Mouse (Mus musculus): Measurements from ENCODE around the gene D130043K22Rik. TPM values are rescaled to one million over a fixed set of nuclear protein-coding genes. Genes with fewer than 3 reads are reported as not detected.
A peak's percentile ranks its signal among the peaks of the same experiment; 100 is the strongest.

The D130043K22Rik gene
- 0.21 TPM in 1 of 2 replicates, not detected in the other for total RNA-seq (2015; ENCODE audit: low replicate concordance)
- 0.14 and 0.34 TPM in 2 replicates for total RNA-seq (2017; ENCODE audit: low replicate concordance)

GRCm38 (mm10) chr13:24844983-24845955 lies at the start of gene D130043K22Rik:
TSS of gene D130043K22Rik (plus strand) at chr13:24845135.
- peak; percentile 79 for ATAC-seq (replicated peaks; ENCODE audit: low FRiP score, poor library complexity, severe bottlenecking)

DNA sequence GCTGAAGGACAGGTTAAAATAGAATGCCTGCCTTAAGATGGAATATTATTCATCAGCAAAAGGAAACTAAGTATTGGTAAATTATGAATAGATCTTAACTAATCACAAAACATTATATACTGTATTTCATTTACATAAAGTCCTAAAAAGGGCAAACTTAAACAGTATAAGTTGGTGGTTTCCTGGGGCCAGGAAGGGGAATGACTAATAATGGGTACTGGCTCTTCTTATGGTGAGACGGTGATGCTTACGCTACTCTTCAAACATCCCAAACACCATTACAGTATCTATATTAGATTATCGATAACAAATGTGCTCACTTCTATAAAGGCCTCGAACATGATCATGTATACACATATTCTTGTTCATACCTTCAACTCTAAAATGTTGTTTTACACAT lies 46.2 kb upstream of the D130043K22Rik start:
- ATAC-seq (replicated peaks; ENCODE audit: low FRiP score, poor library complexity, severe bottlenecking) = no peak

GRCm38 (mm10) chr13:24799378-24799777 lies 45.6 kb upstream of the D130043K22Rik start:
- ATAC-seq (replicated peaks; ENCODE audit: low FRiP score, poor library complexity, severe bottlenecking) = no peak

- ATAC-seq (replicated peaks; ENCODE audit: low FRiP score, poor library complexity, severe bottlenecking) = peak; percentile 54
These were observed 44.8 kb upstream of the D130043K22Rik start for GRCm38 (mm10) chr13:24799925-24800673.

- ATAC-seq (replicated peaks; ENCODE audit: low FRiP score, poor library complexity, severe bottlenecking) = peak; percentile 86
These were observed 44.1 kb upstream of the D130043K22Rik start for GRCm38 (mm10) chr13:24800674-24801307.

DNA sequence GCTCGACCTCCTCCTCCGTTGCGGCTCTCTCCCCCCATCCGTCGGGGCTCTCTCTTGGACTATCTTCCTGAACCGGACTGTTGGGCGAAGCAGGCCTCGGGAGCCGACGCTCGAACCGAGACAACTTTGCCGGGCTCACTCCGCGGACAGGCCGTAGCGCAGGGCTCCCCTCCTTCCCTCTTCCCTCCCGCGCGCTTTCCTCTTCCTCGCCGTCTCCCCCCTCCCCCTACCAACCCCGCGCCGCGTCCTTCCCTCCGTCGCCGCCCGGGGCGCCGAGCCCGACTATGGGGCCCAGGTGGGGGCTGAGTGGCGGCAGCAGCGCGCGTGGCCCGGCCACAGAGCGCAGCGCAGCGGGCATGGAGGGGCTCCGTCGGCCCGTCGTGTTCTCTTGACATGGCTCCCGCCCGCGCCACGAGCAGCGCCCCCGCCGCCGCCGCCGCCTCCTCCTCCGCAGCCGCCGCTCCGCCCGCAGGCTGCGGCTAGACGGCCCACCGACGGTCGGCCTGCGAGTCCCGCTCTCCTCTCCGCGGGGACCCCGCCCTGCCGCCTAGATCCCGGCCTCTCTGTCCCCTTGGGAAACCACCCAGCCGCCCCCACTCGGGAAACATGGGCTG lies 43.5 kb upstream of the D130043K22Rik start, which contains the start of gene BC005537:
BC005537 (plus strand) TSS at position 350 of the 614 bp plus-strand sequence.
- 0 out of 2 replicates have a peak, but pooled peaks have one; percentile 7 for ATAC-seq (replicated peaks; ENCODE audit: low FRiP score, poor library complexity, severe bottlenecking)

DNA sequence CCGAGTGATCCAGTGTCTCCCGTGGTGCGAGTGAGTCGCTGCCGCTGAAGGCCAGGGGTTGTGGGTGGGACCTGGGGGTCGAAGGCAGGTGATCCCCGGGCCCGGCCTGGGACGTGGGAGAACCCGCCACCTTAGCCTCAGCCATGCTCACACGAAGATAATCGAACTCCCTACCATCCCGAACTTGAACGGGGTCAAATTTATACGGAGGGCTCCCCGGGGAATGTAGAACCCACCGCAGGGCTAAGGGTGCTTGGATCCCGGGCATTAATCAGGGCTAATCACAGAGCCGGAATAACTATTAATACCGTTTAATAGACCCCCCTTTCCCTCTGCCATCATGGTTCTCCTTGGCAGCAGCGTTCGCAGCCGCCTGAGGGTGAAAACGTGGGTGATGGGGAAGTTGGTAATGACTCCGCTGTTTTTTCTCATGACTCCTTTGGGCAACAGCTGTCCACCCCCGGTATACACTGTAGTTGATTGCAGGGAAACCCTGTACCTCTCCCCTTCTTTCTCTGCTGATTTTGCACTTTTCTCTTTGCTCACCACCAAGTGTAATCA lies 42.7 kb upstream of the D130043K22Rik start:
- ATAC-seq (replicated peaks; ENCODE audit: low FRiP score, poor library complexity, severe bottlenecking) = peak; percentile 61

DNA sequence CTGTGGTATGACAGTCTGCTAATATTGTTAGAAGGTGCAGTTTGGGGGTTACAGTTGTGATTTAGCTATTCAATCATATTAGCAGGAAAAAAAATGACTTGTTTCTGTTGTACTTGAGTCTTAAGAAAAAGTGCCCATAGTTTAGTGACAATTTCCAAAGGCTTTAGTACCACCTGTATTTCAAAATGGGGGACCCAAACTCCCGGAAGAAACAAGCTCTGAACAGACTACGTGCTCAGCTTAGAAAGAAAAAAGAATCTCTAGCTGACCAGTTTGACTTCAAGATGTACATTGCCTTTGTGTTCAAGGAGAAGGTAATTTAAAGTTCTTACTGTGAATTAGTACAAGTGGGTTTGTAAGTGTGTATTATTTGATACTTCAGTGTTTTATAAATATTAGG lies 41.7 kb upstream of the D130043K22Rik start:
- ATAC-seq (replicated peaks; ENCODE audit: low FRiP score, poor library complexity, severe bottlenecking) = no peak

DNA sequence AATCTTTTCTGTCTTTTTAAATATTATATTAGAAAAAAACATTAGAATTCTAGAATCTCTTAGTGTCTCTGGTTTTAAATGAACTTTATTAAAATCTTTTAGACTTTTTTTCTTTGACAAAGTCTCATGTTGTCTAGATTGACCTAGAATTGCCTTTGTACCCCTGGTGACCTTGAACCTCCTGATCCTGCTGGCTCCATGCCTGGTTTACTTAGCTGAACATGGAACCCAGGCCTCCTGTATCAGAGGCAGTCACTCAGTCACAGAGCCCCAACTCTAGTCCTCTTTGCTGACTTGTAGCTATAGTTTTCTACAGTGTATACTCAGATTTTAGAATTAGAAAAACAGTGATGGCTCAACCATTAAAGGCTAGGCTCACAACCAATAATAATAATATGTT lies 38.9 kb upstream of the D130043K22Rik start:
- no peak for ATAC-seq (replicated peaks; ENCODE audit: low FRiP score, poor library complexity, severe bottlenecking)

DNA sequence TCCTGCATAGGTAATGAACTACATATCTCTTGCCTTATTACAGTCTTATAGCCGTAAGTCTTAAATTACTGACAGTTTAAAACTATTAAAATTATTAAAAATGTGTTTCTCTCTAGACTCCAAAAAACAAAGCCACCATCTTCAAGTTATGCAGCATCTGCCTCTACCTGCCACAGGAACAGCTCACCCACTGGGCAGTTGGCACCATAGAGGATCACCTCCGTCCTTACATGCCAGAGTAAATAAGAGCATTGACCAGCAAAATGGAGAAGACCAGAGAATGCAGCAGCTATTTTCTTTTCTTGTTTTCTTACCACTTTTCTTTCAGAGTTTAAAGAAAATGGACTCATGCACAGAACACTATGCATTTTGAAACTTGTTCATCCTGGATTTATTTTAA lies 32.4 kb upstream of the D130043K22Rik start:
- no peak for ATAC-seq (replicated peaks; ENCODE audit: low FRiP score, poor library complexity, severe bottlenecking)

DNA sequence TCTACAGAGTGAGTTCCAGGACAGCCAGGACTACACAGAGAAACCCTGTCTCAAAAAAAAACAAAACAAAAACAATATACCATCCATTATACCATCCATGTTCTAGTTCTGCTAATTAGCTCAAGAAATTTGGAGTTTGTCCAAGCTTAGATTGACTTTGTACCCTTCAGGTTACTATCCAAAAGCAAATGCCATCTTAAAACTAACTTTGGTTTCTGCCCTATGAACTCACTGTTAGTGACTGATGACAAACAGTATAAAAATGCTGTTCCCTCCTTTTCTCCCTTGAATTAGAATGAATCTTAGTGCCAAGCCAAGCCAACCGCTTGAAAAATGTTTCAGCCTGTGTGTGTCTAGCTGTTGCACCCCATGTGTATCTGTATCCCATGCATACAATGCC lies 30.3 kb upstream of the D130043K22Rik start:
- ATAC-seq (replicated peaks; ENCODE audit: low FRiP score, poor library complexity, severe bottlenecking) = no peak

DNA sequence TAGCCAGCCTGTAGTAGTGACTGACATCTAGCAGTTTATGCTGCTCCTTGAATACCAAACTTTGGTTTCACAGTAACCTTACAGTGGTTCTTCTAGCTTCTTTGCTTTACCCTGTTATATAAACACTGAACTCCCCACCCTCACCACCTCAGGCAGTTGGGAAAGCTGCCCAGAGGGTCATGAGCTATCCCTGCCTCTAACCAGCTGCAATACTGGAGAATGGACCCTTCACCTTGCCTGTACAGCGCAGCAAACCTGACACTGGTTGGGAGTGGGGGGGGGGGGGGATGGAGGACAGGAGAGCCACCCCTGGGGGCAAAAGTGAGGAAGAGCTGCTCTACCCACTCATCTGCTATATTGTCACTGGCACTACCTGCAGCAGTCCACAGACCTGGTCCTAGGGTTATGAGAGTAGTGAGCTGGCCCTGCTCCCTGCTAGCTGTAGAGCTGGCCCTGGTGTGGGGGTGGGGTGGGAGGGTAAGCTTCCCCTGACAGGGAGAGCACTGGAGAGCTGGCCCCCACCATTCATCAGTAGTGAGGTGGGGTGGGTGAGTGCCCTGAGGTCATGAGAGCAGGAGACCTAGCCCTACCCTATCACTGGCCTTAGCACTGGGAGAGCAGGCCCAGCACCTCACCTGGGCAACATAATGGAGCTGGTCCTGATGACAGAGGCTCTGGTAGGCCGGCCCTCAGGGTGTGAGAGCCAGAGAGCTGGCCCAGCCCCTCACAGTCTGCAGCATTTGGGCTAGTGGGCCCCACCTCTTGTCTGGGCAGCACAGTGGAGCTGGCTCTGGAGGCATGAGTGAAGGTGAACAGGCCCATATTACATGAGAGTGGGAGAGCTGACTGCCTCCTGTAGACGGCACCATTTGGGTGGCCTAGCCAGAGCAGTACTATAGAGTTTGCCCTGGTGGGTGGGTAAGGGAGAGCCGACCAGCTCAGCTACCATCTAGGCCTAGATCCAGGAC lies 28.5 kb upstream of the D130043K22Rik start:
- peak; percentile 58; the same call in 1 of the 2 replicates for ATAC-seq (replicated peaks; ENCODE audit: low FRiP score, poor library complexity, severe bottlenecking)

DNA sequence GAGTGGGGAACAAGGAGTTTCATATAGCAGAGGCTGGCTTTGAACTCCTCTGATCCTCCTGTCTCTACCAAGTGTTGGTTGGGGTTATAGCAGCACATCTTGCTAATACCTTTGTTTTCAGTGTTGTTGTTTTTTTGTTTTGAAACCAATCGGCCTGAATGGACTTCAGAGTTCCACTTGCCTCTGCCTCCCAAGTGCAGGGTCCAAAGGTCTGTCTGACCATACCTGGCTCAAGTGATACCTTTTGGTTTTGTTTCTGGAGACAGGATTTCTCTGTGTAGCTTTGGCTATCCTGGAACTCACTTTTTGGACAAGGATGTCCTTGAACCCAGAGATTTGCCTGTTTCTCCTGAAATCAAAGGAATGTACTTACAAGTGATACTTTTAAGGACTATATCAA lies 25.0 kb upstream of the D130043K22Rik start:
- ATAC-seq (replicated peaks; ENCODE audit: low FRiP score, poor library complexity, severe bottlenecking) = no peak

DNA sequence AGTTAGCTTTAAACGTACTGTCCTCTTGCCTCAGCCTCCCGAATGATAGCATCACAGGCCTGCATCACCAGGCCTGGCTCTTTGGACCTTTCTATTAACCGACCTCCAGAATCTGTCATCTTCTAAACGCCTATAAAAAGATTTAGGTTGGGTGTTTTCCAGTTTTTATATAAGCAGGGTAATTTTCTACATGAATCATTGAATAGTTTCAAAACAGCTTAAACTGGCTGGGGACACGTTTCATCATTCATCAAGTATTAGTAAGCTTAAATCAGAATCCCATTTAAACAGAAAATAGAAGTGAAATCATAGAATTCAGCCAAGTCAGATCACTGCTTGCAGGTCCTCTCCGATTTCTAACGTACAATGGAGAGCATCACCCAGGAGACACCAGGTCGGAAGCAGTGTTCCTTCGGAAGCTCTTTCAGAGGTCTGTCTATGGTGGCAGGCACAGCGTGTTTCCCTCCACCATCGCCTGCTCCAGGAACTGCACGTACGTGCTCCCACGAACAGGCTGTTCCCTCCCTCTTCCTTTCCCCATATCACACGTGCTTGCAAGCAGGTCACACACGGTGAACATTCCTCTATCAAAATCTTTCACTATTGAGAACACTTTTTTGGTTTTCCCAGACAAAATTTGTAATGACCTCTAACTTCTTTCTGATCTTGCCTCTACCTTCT lies 22.1 kb upstream of the D130043K22Rik start:
- ATAC-seq (replicated peaks; ENCODE audit: low FRiP score, poor library complexity, severe bottlenecking) = no peak

- no peak for ATAC-seq (replicated peaks; ENCODE audit: low FRiP score, poor library complexity, severe bottlenecking)
These were observed 20.3 kb upstream of the D130043K22Rik start for GRCm38 (mm10) chr13:24824647-24825046.

GRCm38 (mm10) chr13:24825587-24825986 lies 19.3 kb upstream of the D130043K22Rik start:
- no peak for ATAC-seq (replicated peaks; ENCODE audit: low FRiP score, poor library complexity, severe bottlenecking)

- ATAC-seq (replicated peaks; ENCODE audit: low FRiP score, poor library complexity, severe bottlenecking) = no peak
These were observed 18.8 kb upstream of the D130043K22Rik start for GRCm38 (mm10) chr13:24826116-24826515.
